Mouse (Mus musculus): ENCODE measurements around the gene Stxbp4. TPM values are rescaled to one million over a fixed set of nuclear protein-coding genes. Genes with fewer than 3 reads are reported as not detected.
A peak's percentile ranks its signal among the peaks of the same experiment; 100 is the strongest.

The Stxbp4 gene
- total RNA-seq, 4 experiments from 2014 or later = 5.1 to 6.3 (median 5.3) TPM

GRCm38 (mm10) chr11:90558359-90559047, 79.4 kb downstream of the Stxbp4 start:
- no peak for DNase-seq (ENCODE audit: low spot score)

GRCm38 (mm10) chr11:90556517-90556916, 81.4 kb downstream of the Stxbp4 start:
- DNase-seq (ENCODE audit: low spot score) = no peak

GRCm38 (mm10) chr11:90553963-90554362, 83.9 kb downstream of the Stxbp4 start:
- DNase-seq (ENCODE audit: low spot score) = no peak

- DNase-seq (ENCODE audit: low spot score) = no peak
These were observed 85.3 kb downstream of the Stxbp4 start for GRCm38 (mm10) chr11:90552303-90553201.

GRCm38 (mm10) chr11:90548560-90548959, 89.3 kb downstream of the Stxbp4 start:
- DNase-seq (ENCODE audit: low spot score) = no peak

GRCm38 (mm10) chr11:90538636-90539263, 99.1 kb downstream of the Stxbp4 start:
- no peak for DNase-seq (ENCODE audit: low spot score)

GRCm38 (mm10) chr11:90525311-90525710, 112.6 kb downstream of the Stxbp4 start:
- no peak for DNase-seq (ENCODE audit: low spot score)

GRCm38 (mm10) chr11:90521040-90521439, 116.8 kb downstream of the Stxbp4 start:
- DNase-seq (ENCODE audit: low spot score) = no peak

- peak; percentile 15 for DNase-seq (ENCODE audit: low spot score)
These were observed 120.1 kb downstream of the Stxbp4 start for GRCm38 (mm10) chr11:90517750-90518149.

- no peak for DNase-seq (ENCODE audit: low spot score)
These were observed 125.2 kb downstream of the Stxbp4 start for GRCm38 (mm10) chr11:90512538-90513219.

- DNase-seq (ENCODE audit: low spot score) = no peak
These were observed 136.0 kb downstream of the Stxbp4 start for GRCm38 (mm10) chr11:90501846-90502245.

GRCm38 (mm10) chr11:90499918-90500317, 138.0 kb downstream of the Stxbp4 start:
- DNase-seq (ENCODE audit: low spot score) = no peak

GRCm38 (mm10) chr11:90498461-90498860, 139.4 kb downstream of the Stxbp4 start:
- DNase-seq (ENCODE audit: low spot score) = no peak

GRCm38 (mm10) chr11:90494981-90495380, 142.9 kb downstream of the Stxbp4 start:
- no peak for DNase-seq (ENCODE audit: low spot score)

GRCm38 (mm10) chr11:90492511-90492910, 145.4 kb downstream of the Stxbp4 start:
- DNase-seq (ENCODE audit: low spot score) = no peak

GRCm38 (mm10) chr11:90489166-90489565, 148.7 kb downstream of the Stxbp4 start:
- no peak for DNase-seq (ENCODE audit: low spot score)

- no peak for DNase-seq (ENCODE audit: low spot score)
These were observed 150.2 kb downstream of the Stxbp4 start for GRCm38 (mm10) chr11:90487686-90488085.

GRCm38 (mm10) chr11:90484750-90485637, 152.9 kb downstream of the Stxbp4 start:
- DNase-seq (ENCODE audit: low spot score) = no peak

GRCm38 (mm10) chr11:90483766-90484165, 154.1 kb downstream of the Stxbp4 start:
- no peak for DNase-seq (ENCODE audit: low spot score)

GRCm38 (mm10) chr11:90481828-90482227, 156.1 kb downstream of the Stxbp4 start:
- no peak for DNase-seq (ENCODE audit: low spot score)

- DNase-seq (ENCODE audit: low spot score) = no peak
These were observed 167.6 kb downstream of the Stxbp4 start for GRCm38 (mm10) chr11:90470271-90470670.
